In genomic region chr2:25111184-25111791, GRCm38 (mm10) we compare ENCODE assay signal across 9 mouse cellular contexts. TPM values are rescaled to one million over a fixed set of nuclear protein-coding genes. Genes with fewer than 3 reads are reported as not detected.
DNase-seq lines count a peak whose midpoint lies in the region; ATAC-seq lines count a peak whose summit lies in the region.
"Had no signal": no experiment of that assay in that cellular context is flagged by ENCODE, and none has a peak within 500 bp of the region (broad histone marks: within the 10 kb centered on the region; RNA-seq: fewer than 3 reads in every experiment).

No protein-coding gene starts in this region.

- no peaks in the 10 kb centered on the region for H3K27me3 ChIP-seq in intestine, embryonic 14.5 days (replicated peaks; ENCODE audit: control insufficient read depth, insufficient read depth, low read length)
- H3K27me3 ChIP-seq: limb, embryonic 13.5 days had no signal

- H3K36me3 ChIP-seq in intestine, embryonic 14.5 days (ENCODE audit: control insufficient read depth, insufficient read depth, low read length): no peaks in the 10 kb centered on the region
- H3K36me3 ChIP-seq: limb, embryonic 13.5 days had no signal

- peak; percentile 40 for DNase-seq in kidney, adult 9 months
- no peak for DNase-seq in kidney, adult 18-20 months
- DNase-seq in c-Kit-positive CD71-negative TER-119-negative erythroid progenitor cells, embryonic 14.5 days (ENCODE audit: low read depth): peak; percentile 57
- no peak for DNase-seq in intestine, embryonic 14.5 days (ENCODE audit: low spot score)
- peak; percentile 86 for DNase-seq in lung, postnatal 10 days
- no peak for DNase-seq in testis, postnatal 10 days (ENCODE audit: low spot score)
- no peak for DNase-seq in adipocyte (ENCODE audit: low spot score)
- DNase-seq in cerebellum, postnatal 14 days: no peak

- no peak overlapping the region for H3K4me2 ChIP-seq in intestine, embryonic 14.5 days (ENCODE audit: low read length)
- H3K4me2 ChIP-seq: limb, embryonic 13.5 days had no signal

- ATAC-seq in intestine, embryonic 14.5 days (replicated peaks; ENCODE audit: low FRiP score, low TSS enrichment, low read depth): no peak

- no peak overlapping the region for H3K9ac ChIP-seq in intestine, embryonic 14.5 days (ENCODE audit: low read length)
- H3K9ac ChIP-seq: limb, embryonic 13.5 days had no signal

- 60% methylated on average over 9 of the region's 9 CpGs for WGBS in intestine, embryonic 14.5 days

- no peaks in the 10 kb centered on the region for H3K9me3 ChIP-seq in intestine, embryonic 14.5 days (ENCODE audit: control insufficient read depth, low read length)
- H3K9me3 ChIP-seq: limb, embryonic 13.5 days had no signal

- no peak overlapping the region for H3K4me3 ChIP-seq in intestine, embryonic 14.5 days (ENCODE audit: low read depth, low read length)
- H3K4me3 ChIP-seq: limb, embryonic 13.5 days had no signal

- H3K4me1 ChIP-seq in intestine, embryonic 14.5 days (replicated peaks; ENCODE audit: control insufficient read depth, insufficient read depth, low read length): no peaks in the 10 kb centered on the region
- H3K4me1 ChIP-seq: limb, embryonic 13.5 days had no signal

- H3K27ac ChIP-seq in intestine, embryonic 14.5 days (ENCODE audit: low read depth): peak overlapping the region; percentile 14
- H3K27ac ChIP-seq: limb, embryonic 13.5 days had no signal

RNA-seq across cellular contexts. Expression of gene Noxa1, which starts 16.3 kb away (rescaled TPM):
- 2.3 and 5.7 TPM in 2 replicates for polyA plus RNA-seq in intestine, embryonic 14.5 days (2014; fragmentation: Nextera tagmentation; extraction: Ambion mirVana)

RNA-seq across cellular contexts. Expression of gene Entpd8, which starts 31.2 kb away (rescaled TPM):
- polyA plus RNA-seq in intestine, embryonic 14.5 days (2014; fragmentation: Nextera tagmentation; extraction: Ambion mirVana): 6.0 and 7.3 TPM in 2 replicates
- polyA plus RNA-seq: limb, embryonic 13.5 days had no signal

RNA-seq across cellular contexts. Expression of gene Nsmf, which starts 57.1 kb away (rescaled TPM):
- 44.3 and 50.0 TPM in 2 replicates for polyA plus RNA-seq in intestine, embryonic 14.5 days (2014; fragmentation: Nextera tagmentation; extraction: Ambion mirVana)

Comparison
In these comparisons a context has a peak if more than half of its experiments do, and no peak if none do; other contexts are left out.
1. DNase-seq: peak in kidney, adult 9 months (single experiment), c-Kit-positive CD71-negative TER-119-negative erythroid progenitor cells, embryonic 14.5 days (single experiment) and lung, postnatal 10 days (single experiment); none in kidney, adult 18-20 months (single experiment), intestine, embryonic 14.5 days (single experiment), testis, postnatal 10 days (single experiment), adipocyte (single experiment) and cerebellum, postnatal 14 days (0 of 2).